Mouse (Mus musculus) fibroblast of lung, adult 2 months (primary cell): ENCODE results near the gene Nat8f7.
"Not testable (repeated sequence)": the region's sequence is repeated elsewhere in the genome, so short reads cannot be mapped to it uniquely, and the experiment has no call there.

Experiments
- DNase-seq: peaks from one replicate; pipeline ENCODE4 v3.0.0-alpha.2; 2011; ENCODE audit warnings: low read depth

Nat8f7 gene

DNA sequence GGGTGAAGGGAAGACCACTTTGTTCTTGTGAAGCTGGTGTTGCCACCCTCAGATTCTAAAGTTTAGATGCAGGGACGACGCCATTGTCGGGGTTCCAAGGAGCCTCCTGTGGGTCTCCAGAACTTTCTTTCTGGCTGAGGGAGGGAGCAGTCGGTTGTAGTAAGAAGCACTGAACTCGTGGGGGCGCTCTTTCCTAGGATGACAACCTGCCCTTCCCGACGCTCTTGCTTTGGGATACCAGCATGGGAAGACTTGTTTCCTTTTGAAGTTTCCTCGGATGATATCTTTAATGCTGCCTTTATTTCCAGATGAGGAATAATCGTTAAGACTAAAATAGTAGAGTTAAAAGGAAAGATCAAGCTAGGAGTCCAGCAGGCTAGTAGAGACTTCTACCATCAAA, at the start of gene Nat8f7:
TSS of gene Nat8f7 (minus strand) at position 101 of the 400 bp plus-strand sequence.
- not testable (repeated sequence) for DNase-seq

DNA sequence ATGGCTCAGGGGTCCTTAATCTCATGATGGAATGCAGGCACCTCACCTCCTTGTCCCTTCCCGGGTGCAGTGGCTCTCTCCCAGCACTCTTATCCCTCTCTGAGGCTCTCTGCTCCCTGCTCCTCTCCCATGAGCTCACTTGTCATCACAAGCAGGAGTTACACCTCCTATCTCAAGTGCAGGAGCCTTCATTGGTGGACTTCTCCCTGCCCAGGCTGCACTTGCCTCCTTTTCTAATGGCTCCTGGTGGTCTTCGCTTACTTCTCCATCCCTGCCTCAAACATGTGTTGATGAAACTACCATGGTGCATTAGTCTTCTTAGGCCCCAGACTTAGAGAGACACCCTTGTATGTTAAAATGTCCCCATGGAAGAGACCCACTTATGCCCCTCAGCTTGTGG, 49.7 kb upstream of the Nat8f7 start:
- DNase-seq = not testable (repeated sequence)

- peak; percentile 36 for DNase-seq
Measured at GRCm38 (mm10) chr6:85755705-85756249, 42.8 kb upstream of the Nat8f7 start.

DNA sequence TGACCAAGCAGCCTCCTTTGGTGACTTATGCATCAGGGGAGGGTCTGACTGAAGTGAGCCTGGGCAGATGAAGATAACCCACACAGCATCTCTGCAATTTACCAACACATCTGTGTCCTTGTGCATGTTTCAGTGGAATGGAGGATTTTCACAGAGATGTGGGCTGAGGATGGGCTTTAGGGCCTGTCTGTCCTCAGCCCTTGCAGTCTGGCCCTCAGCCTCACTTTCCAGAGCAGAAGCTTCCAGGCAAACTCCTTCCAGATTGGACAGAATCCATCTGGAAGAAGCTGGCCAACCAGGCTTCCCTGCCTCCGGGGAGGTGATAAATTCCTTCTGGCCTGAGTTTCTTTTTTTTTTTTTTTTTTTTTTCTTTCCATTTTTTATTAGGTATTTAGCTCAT, 3.4 kb downstream of the Nat8f7 start:
- not testable (repeated sequence) for DNase-seq

- not testable (repeated sequence) for DNase-seq
Measured at GRCm38 (mm10) chr6:85709206-85709605, 3.8 kb downstream of the Nat8f7 start.

GRCm38 (mm10) chr6:85701943-85702342, 11.1 kb downstream of the Nat8f7 start:
- peak; percentile 65 for DNase-seq
